Mouse (Mus musculus) forebrain, postnatal 0 days (tissue): ENCODE data around the gene Hoxa11. TPM values are rescaled to one million over a fixed set of nuclear protein-coding genes. Genes with fewer than 3 reads are reported as not detected.
A peak's percentile ranks its signal among the peaks of the same experiment; 100 is the strongest.

ENCODE experiments used
- ATAC-seq: fragments of 200-750 bp; cut with Nextera tagmentation; 2 replicates; pipeline ENCODE4 v1.8.0; 2017; ENCODE audit warnings: mild to moderate bottlenecking, moderate library complexity
- DNase-seq: peaks from one replicate; pipeline ENCODE4 v3.0.0-alpha.2; 2015
- H3K27ac ChIP-seq: fragments of 300-500 bp; sonication (generic); 2 replicates; pipeline ENCODE4 v1.5.1; 2014; ENCODE audit warnings: low read depth, mild to moderate bottlenecking, antibody characterized with exemption, low read length, moderate library complexity, mixed read lengths
- H3K27me3 ChIP-seq: fragments of 300-500 bp; sonication (generic); 2 replicates; pipeline ENCODE4 v1.6.1; 2014; ENCODE audit warnings: mild to moderate bottlenecking, low read length, mixed read lengths; ENCODE audit not compliant: insufficient read depth
- H3K36me3 ChIP-seq: fragments of 300-500 bp; sonication (generic); 2 replicates; pipeline ENCODE4 v1.6.1; 2014; ENCODE audit warnings: mild to moderate bottlenecking, moderate library complexity; ENCODE audit not compliant: insufficient read depth
- H3K4me1 ChIP-seq: fragments of 300-500 bp; sonication (generic); 2 replicates; pipeline ENCODE4 v1.6.1; 2014; ENCODE audit warnings: antibody characterized with exemption; ENCODE audit not compliant: insufficient read depth
- H3K4me2 ChIP-seq: fragments of 300-500 bp; sonication (generic); 2 replicates; pipeline ENCODE4 v1.6.1; 2014; ENCODE audit warnings: low read depth, mild to moderate bottlenecking, moderate library complexity
- H3K4me3 ChIP-seq: fragments of 300-500 bp; sonication (generic); 2 replicates; pipeline ENCODE4 v1.5.1; 2014; ENCODE audit warnings: low read depth, low read length, mixed read lengths
- H3K9ac ChIP-seq: fragments of 300-500 bp; sonication (generic); 2 replicates; pipeline ENCODE4 v1.6.1; 2014; ENCODE audit warnings: mild to moderate bottlenecking
- H3K9me3 ChIP-seq: fragments of 300-500 bp; sonication (generic); 2 replicates; pipeline ENCODE4 v1.6.1; 2016; ENCODE audit warnings: low read length
- CTCF ChIP-seq: sonication (generic); IDR thresholded peaks from 2 replicates; pipeline ENCODE4 v1.5.1; 2016; ENCODE audit warnings: antibody characterized with exemption, control low read depth, low read depth
- WGBS: fragments of 180-500 bp; shearing (Covaris S2); extraction: QIAGEN DNeasy Blood & Tissue Kit; methylation state at CpG from one replicate; pipeline ENCODE4 v1.1.7; 2014; 5-methylcytosine and 5-hydroxymethylcytosine counted together
- polyA plus RNA-seq: library from polyadenylated mRNA; unstranded; fragments of >200 nt; fragmentation: Nextera tagmentation; extraction: Ambion mirVana; gene quantifications from 2 replicates; pipeline ENCODE4 v1.2.1, GENCODE M21; 2015
- total RNA-seq: library from RNA; depleted of rRNA; stranded (reverse); fragments of >200 nt; gene quantifications from 2 replicates; pipeline ENCODE4 v1.2.3, GENCODE M21; 2014

Gene Hoxa11
- total and polyA plus RNA-seq, 2 experiments from 2014 or later, result not detected

- Histone ChIP-seq H3K4me2 (no peak overlapping the region), H3K36me3 (no peaks in the 10 kb centered on the region), H3K27me3 (peaks cover 95% of the 10 kb centered on the region), H3K4me1 (no peaks in the 10 kb centered on the region), H3K9ac (no peak overlapping the region), H3K27ac (no peak overlapping the region), H3K4me3 (no peak overlapping the region), H3K9me3 (no peaks in the 10 kb centered on the region)
- no peak for DNase-seq
- 1% methylated on average over 55 of the region's 55 CpGs for WGBS
- no peak for TF ChIP-seq CTCF
- no peak for ATAC-seq
Observed at GRCm38 (mm10) chr6:52205638-52206621, 39.7 kb downstream of the Hoxa11 start.

- no peak overlapping the region for H3K9ac ChIP-seq
- H3K4me3 ChIP-seq, result no peak overlapping the region
- H3K36me3 ChIP-seq, result no peaks in the 10 kb centered on the region
- no peak for TF ChIP-seq CTCF
- no peaks in the 10 kb centered on the region for H3K9me3 ChIP-seq
- no peak overlapping the region for H3K4me2 ChIP-seq
- ATAC-seq, result no peak
- H3K4me1 ChIP-seq, result no peaks in the 10 kb centered on the region
- WGBS, result 5% methylated on average over 14 of the region's 14 CpGs
- DNase-seq, result no peak
- peaks cover 96% of the 10 kb centered on the region for H3K27me3 ChIP-seq
- no peak overlapping the region for H3K27ac ChIP-seq
Observed at GRCm38 (mm10) chr6:52205221-52205620, 40.4 kb downstream of the Hoxa11 start.

GRCm38 (mm10) chr6:52204050-52204752 is 41.4 kb downstream of the Hoxa11 start, which contains the start of gene Hoxa5:
Gene Hoxa5 (minus strand): TSS chr6:52204587.
- ATAC-seq (no peak), DNase-seq (no peak)
- Histone ChIP-seq H3K4me2 (peak within 1 kb of the TSS; percentile 10; the same call in 1 of the 2 replicates), H3K4me1 (no peaks in the 10 kb centered on the region), H3K9me3 (no peaks in the 10 kb centered on the region), H3K27ac (no peak within 1 kb of the TSS), H3K4me3 (peak within 1 kb of the TSS; percentile 9; the same call in 1 of the 2 replicates), H3K27me3 (peaks cover 97% of the 10 kb centered on the region), H3K36me3 (no peaks in the 10 kb centered on the region), H3K9ac (no peak within 1 kb of the TSS)
- peak; percentile 71 for TF ChIP-seq CTCF
- WGBS, result under 1% methylated on average over 65 of the region's 65 CpGs

GRCm38 (mm10) chr6:52203371-52204049 is 42.1 kb downstream of the Hoxa11 start:
- Histone ChIP-seq H3K4me2 (peak overlapping the region; percentile 10; the same call in 1 of the 2 replicates), H3K4me3 (no peak overlapping the region), H3K27ac (no peak overlapping the region), H3K36me3 (no peaks in the 10 kb centered on the region), H3K27me3 (peaks cover 97% of the 10 kb centered on the region), H3K9me3 (no peaks in the 10 kb centered on the region), H3K9ac (no peak overlapping the region), H3K4me1 (no peaks in the 10 kb centered on the region)
- TF ChIP-seq CTCF, result no peak
- DNase-seq (no peak), ATAC-seq (no peak)
- 1% methylated on average over 44 of the region's 46 CpGs for WGBS

GRCm38 (mm10) chr6:52203121-52203370 is 42.6 kb downstream of the Hoxa11 start:
- no peak overlapping the region for H3K9ac ChIP-seq
- no peak overlapping the region for H3K27ac ChIP-seq
- H3K4me2 ChIP-seq, result no peak overlapping the region
- H3K4me3 ChIP-seq, result no peak overlapping the region
- under 1% methylated on average over 10 of the region's 10 CpGs for WGBS
- no peaks in the 10 kb centered on the region for H3K9me3 ChIP-seq
- H3K4me1 ChIP-seq, result no peaks in the 10 kb centered on the region
- ATAC-seq (no peak), DNase-seq (no peak)
- TF ChIP-seq CTCF, result no peak
- peaks cover 97% of the 10 kb centered on the region for H3K27me3 ChIP-seq
- H3K36me3 ChIP-seq, result no peaks in the 10 kb centered on the region

GRCm38 (mm10) chr6:52202362-52203120 is 43.1 kb downstream of the Hoxa11 start:
- no peak overlapping the region for H3K27ac ChIP-seq
- H3K9ac ChIP-seq, result no peak overlapping the region
- H3K4me1 ChIP-seq, result no peaks in the 10 kb centered on the region
- DNase-seq (no peak), ATAC-seq (no peak)
- H3K4me2 ChIP-seq, result no peak overlapping the region
- TF ChIP-seq CTCF, result no peak
- H3K9me3 ChIP-seq, result no peaks in the 10 kb centered on the region
- 2% methylated on average over 22 of the region's 22 CpGs for WGBS
- no peaks in the 10 kb centered on the region for H3K36me3 ChIP-seq
- H3K4me3 ChIP-seq, result no peak overlapping the region
- H3K27me3 ChIP-seq, result peaks cover 99% of the 10 kb centered on the region
